Mouse (Mus musculus) limb, embryonic 14.5 days (tissue): ENCODE data around the gene Nup98. TPM values are rescaled to one million over a fixed set of nuclear protein-coding genes. Genes with fewer than 3 reads are reported as not detected.

Experiments used
- ATAC-seq: fragments of 200-750 bp; cut with Nextera tagmentation; 2 replicates; pipeline ENCODE4 v1.8.0; 2017; ENCODE audit warnings: low read depth, moderate number of reproducible peaks, moderate TSS enrichment; ENCODE audit not compliant: low FRiP score
- DNase-seq: peaks from one replicate; pipeline ENCODE4 v3.0.0-alpha.2; 2015; ENCODE audit warnings: low spot score
- H3K27ac ChIP-seq: fragments of 300-500 bp; sonication (generic); replicated peaks from 2 replicates; pipeline ENCODE4 v1.5.1; 2014; ENCODE audit warnings: low read depth, mild to moderate bottlenecking, low read length, moderate library complexity, mixed read lengths
- H3K27me3 ChIP-seq: fragments of 300-500 bp; sonication (generic); 2 replicates; pipeline ENCODE4 v1.6.1; 2014; ENCODE audit warnings: low read length, mixed read lengths; ENCODE audit not compliant: control insufficient read depth, insufficient read depth
- H3K36me3 ChIP-seq: fragments of 300-500 bp; sonication (generic); 2 replicates; pipeline ENCODE4 v1.6.1; 2014; ENCODE audit warnings: mild to moderate bottlenecking, low read length, moderate library complexity, mixed read lengths; ENCODE audit not compliant: control insufficient read depth, insufficient read depth
- H3K4me1 ChIP-seq: fragments of 300-500 bp; sonication (generic); 2 replicates; pipeline ENCODE4 v1.6.1; 2014; ENCODE audit warnings: antibody characterized with exemption, low read length, mixed read lengths; ENCODE audit not compliant: control insufficient read depth, insufficient read depth
- H3K4me2 ChIP-seq: fragments of 300-500 bp; sonication (generic); replicated peaks from 2 replicates; pipeline ENCODE4 v1.6.1; 2014; ENCODE audit warnings: low read depth, mild to moderate bottlenecking, low read length, moderate library complexity; ENCODE audit not compliant: severe bottlenecking
- H3K4me3 ChIP-seq: fragments of 300-500 bp; sonication (generic); replicated peaks from 2 replicates; pipeline ENCODE4 v1.5.1; 2014; ENCODE audit warnings: low read length
- H3K9ac ChIP-seq: fragments of 300-500 bp; sonication (generic); 2 replicates; pipeline ENCODE4 v1.6.1; 2014; ENCODE audit warnings: mild to moderate bottlenecking, low read depth, low read length, moderate library complexity; ENCODE audit not compliant: severe bottlenecking
- H3K9me3 ChIP-seq: fragments of 300-500 bp; sonication (generic); 2 replicates; pipeline ENCODE4 v1.6.1; 2016; ENCODE audit warnings: low read length; ENCODE audit not compliant: control insufficient read depth
- POLR2A ChIP-seq: fragments of 200-500 bp; IDR thresholded peaks from 2 replicates; pipeline ENCODE4 v1.8.0; 2012; ENCODE audit warnings: inconsistent platforms, mild to moderate bottlenecking, moderate library complexity, borderline replicate concordance; ENCODE audit not compliant: insufficient read depth, insufficient read length; ENCODE audit errors: extremely low read depth
- WGBS: fragments of 180-500 bp; shearing (Covaris S2); extraction: QIAGEN DNeasy Blood & Tissue Kit; methylation state at CpG from one replicate; pipeline ENCODE4 v1.1.7; 2014; 5-methylcytosine and 5-hydroxymethylcytosine counted together
- polyA plus RNA-seq, 2 experiments: library from polyadenylated mRNA; depleted of rRNA in 1 of 2; stranded (reverse) in 1 of 2; unstranded in 1 of 2; fragments of >200 nt; fragmentation: Nextera tagmentation in 1 of 2; extraction: Ambion mirVana in 1 of 2; gene quantifications; 2 replicates each; pipeline versions ENCODE4 v1.2.1 to v1.2.3; 2012 to 2014

The Nup98 gene
- polyA plus RNA-seq, 2 experiments: 27.3 to 38.9 TPM

GRCm38 (mm10) chr7:102246956-102247797 lies 37.2 kb upstream of the Nup98 start:
- TF ChIP-seq POLR2A: no peak
- DNase-seq: no peak
- Histone ChIP-seq H3K4me1 (peaks cover 32% of the 10 kb centered on the region), H3K9me3 (no peaks in the 10 kb centered on the region), H3K27me3 (no peaks in the 10 kb centered on the region), H3K4me3 (0 out of 2 replicates have a peak overlapping the region, but pooled peaks have one; percentile 85), H3K36me3 (0 out of 2 replicates have a peak, but pooled peaks cover 3% of the 10 kb centered on the region), H3K4me2 (peak overlapping the region; percentile 64; the same call in 1 of the 2 replicates), H3K9ac (no peak overlapping the region; the same call in 1 of the 2 replicates), H3K27ac (no peak overlapping the region)
- 52% methylated on average over 12 of the region's 12 CpGs for WGBS
- no peak for ATAC-seq

- Histone ChIP-seq H3K4me3 (no peak overlapping the region), H3K36me3 (peaks cover 6% of the 10 kb centered on the region; the same call in 1 of the 2 replicates), H3K4me1 (peaks cover 32% of the 10 kb centered on the region), H3K27me3 (no peaks in the 10 kb centered on the region), H3K4me2 (no peak overlapping the region), H3K27ac (0 out of 2 replicates have a peak overlapping the region, but pooled peaks have one; percentile 1), H3K9me3 (no peaks in the 10 kb centered on the region), H3K9ac (no peak overlapping the region; the same call in 1 of the 2 replicates)
- DNase-seq: no peak
- ATAC-seq: no peak
- TF ChIP-seq POLR2A: no peak
- 58% methylated on average over 6 of the region's 6 CpGs for WGBS
Measured at GRCm38 (mm10) chr7:102246265-102246664, 36.3 kb upstream of the Nup98 start.

- DNase-seq (no peak), ATAC-seq (no peak)
- Histone ChIP-seq H3K36me3 (peaks cover 11% of the 10 kb centered on the region), H3K4me2 (no peak overlapping the region), H3K9ac (no peak overlapping the region), H3K4me3 (no peak overlapping the region), H3K27me3 (no peaks in the 10 kb centered on the region), H3K27ac (0 out of 2 replicates have a peak overlapping the region, but pooled peaks have one; percentile 1), H3K9me3 (no peaks in the 10 kb centered on the region), H3K4me1 (peaks cover 32% of the 10 kb centered on the region)
- no peak for TF ChIP-seq POLR2A
- WGBS: 19% methylated on average over 1 of the region's 1 CpGs
Measured at GRCm38 (mm10) chr7:102245775-102246174, 35.8 kb upstream of the Nup98 start.

- DNase-seq: no peak
Measured at GRCm38 (mm10) chr7:102244782-102245535, 35.0 kb upstream of the Nup98 start.

GRCm38 (mm10) chr7:102243870-102244269 lies 33.9 kb upstream of the Nup98 start:
- no peak overlapping the region for H3K4me2 ChIP-seq

More at GRCm38 (mm10) chr7:102244782-102245535, 35.0 kb upstream of the Nup98 start:
- no peak overlapping the region for H3K27ac ChIP-seq
- no peaks in the 10 kb centered on the region for H3K27me3 ChIP-seq
- H3K9ac ChIP-seq: no peak overlapping the region
- no peak overlapping the region for H3K4me3 ChIP-seq
- H3K9me3 ChIP-seq: no peaks in the 10 kb centered on the region
- ATAC-seq: no peak
- peaks cover 19% of the 10 kb centered on the region for H3K36me3 ChIP-seq
- 84% methylated on average over 3 of the region's 3 CpGs for WGBS
- TF ChIP-seq POLR2A: no peak
- no peak overlapping the region for H3K4me2 ChIP-seq
- H3K4me1 ChIP-seq: peaks cover 32% of the 10 kb centered on the region

More at GRCm38 (mm10) chr7:102243870-102244269, 33.9 kb upstream of the Nup98 start:
- Histone ChIP-seq H3K27me3 (no peaks in the 10 kb centered on the region), H3K27ac (no peak overlapping the region), H3K9ac (no peak overlapping the region), H3K4me3 (no peak overlapping the region), H3K36me3 (peaks cover 29% of the 10 kb centered on the region), H3K4me1 (peaks cover 29% of the 10 kb centered on the region), H3K9me3 (no peaks in the 10 kb centered on the region)
- no peak for DNase-seq
- ATAC-seq: no peak
- whole genome bisulfite sequencing: 78% methylated on average over 2 of the region's 2 CpGs
- no peak for TF ChIP-seq POLR2A
